Mouse (Mus musculus) hindbrain, embryonic 14.5 days (tissue): Measurements from ENCODE around the gene Sod2. TPM values are rescaled to one million over a fixed set of nuclear protein-coding genes. Genes with fewer than 3 reads are reported as not detected.
"Not testable (repeated sequence)": the region's sequence is repeated elsewhere in the genome, so short reads cannot be mapped to it uniquely, and the experiment has no call there.

Experiments used
- ATAC-seq: fragments of 200-750 bp; cut with Nextera tagmentation; 2 replicates; pipeline ENCODE4 v1.8.0; 2017; ENCODE audit warnings: moderate number of reproducible peaks, mild to moderate bottlenecking, moderate TSS enrichment, moderate library complexity; ENCODE audit not compliant: low FRiP score
- DNase-seq: peaks from one replicate; pipeline ENCODE4 v3.0.0-alpha.2; 2015; ENCODE audit warnings: low spot score
- H3K27ac ChIP-seq: fragments of 300-500 bp; sonication (generic); 2 replicates; pipeline ENCODE4 v1.5.1; 2014; ENCODE audit warnings: mild to moderate bottlenecking, moderate library complexity
- H3K27me3 ChIP-seq: fragments of 300-500 bp; sonication (generic); 2 replicates; pipeline ENCODE4 v1.6.1; 2014; ENCODE audit warnings: mild to moderate bottlenecking, low read length, mixed read lengths; ENCODE audit not compliant: control insufficient read depth, insufficient read depth
- H3K36me3 ChIP-seq: fragments of 300-500 bp; sonication (generic); replicated peaks from 2 replicates; pipeline ENCODE4 v1.6.1; 2014; ENCODE audit not compliant: control insufficient read depth, insufficient read depth
- H3K4me1 ChIP-seq: fragments of 300-500 bp; sonication (generic); replicated peaks from 2 replicates; pipeline ENCODE4 v1.6.1; 2014; ENCODE audit warnings: antibody characterized with exemption, low read length, mixed read lengths; ENCODE audit not compliant: control insufficient read depth, insufficient read depth
- H3K4me2 ChIP-seq: fragments of 300-500 bp; sonication (generic); replicated peaks from 2 replicates; pipeline ENCODE4 v1.6.1; 2014; ENCODE audit warnings: mild to moderate bottlenecking, moderate library complexity
- H3K4me3 ChIP-seq: fragments of 300-500 bp; sonication (generic); replicated peaks from 2 replicates; pipeline ENCODE4 v1.5.1; 2014; ENCODE audit warnings: mild to moderate bottlenecking, low read length
- H3K9ac ChIP-seq: fragments of 300-500 bp; sonication (generic); 2 replicates; pipeline ENCODE4 v1.6.1; 2014
- H3K9me3 ChIP-seq: fragments of 300-500 bp; sonication (generic); 2 replicates; pipeline ENCODE4 v1.6.1; 2016; ENCODE audit warnings: low read length; ENCODE audit not compliant: control insufficient read depth
- WGBS: fragments of 180-500 bp; shearing (Covaris S2); extraction: QIAGEN DNeasy Blood & Tissue Kit; methylation state at CpG from one replicate; pipeline ENCODE4 v1.1.7; 2014; 5-methylcytosine and 5-hydroxymethylcytosine counted together
- polyA plus RNA-seq: library from polyadenylated mRNA; unstranded; fragments of >200 nt; fragmentation: Nextera tagmentation; extraction: Ambion mirVana; gene quantifications from 2 replicates; pipeline ENCODE4 v1.2.1, GENCODE M21; 2014

Sod2 gene
- polyA plus RNA-seq, 1 experiment from 2014 or later = 172 TPM

GRCm38 (mm10) chr17:12990567-12991145, 16.0 kb upstream of the Sod2 start:
- peak overlapping the region; percentile 95 for H3K4me3 ChIP-seq
- ATAC-seq (no peak), DNase-seq (no peak)
- H3K4me1 ChIP-seq = peaks cover 10% of the 10 kb centered on the region
- peak overlapping the region; percentile 99 for H3K9ac ChIP-seq
- no peaks in the 10 kb centered on the region for H3K27me3 ChIP-seq
- H3K27ac ChIP-seq = 0 out of 2 replicates have a peak overlapping the region, but pooled peaks have one; percentile 99
- H3K4me2 ChIP-seq = peak overlapping the region; percentile 94
- H3K36me3 ChIP-seq = no peaks in the 10 kb centered on the region; the same call in 1 of the 2 replicates
- H3K9me3 ChIP-seq = no peaks in the 10 kb centered on the region
- 63% methylated on average over 8 of the region's 8 CpGs for WGBS

DNA sequence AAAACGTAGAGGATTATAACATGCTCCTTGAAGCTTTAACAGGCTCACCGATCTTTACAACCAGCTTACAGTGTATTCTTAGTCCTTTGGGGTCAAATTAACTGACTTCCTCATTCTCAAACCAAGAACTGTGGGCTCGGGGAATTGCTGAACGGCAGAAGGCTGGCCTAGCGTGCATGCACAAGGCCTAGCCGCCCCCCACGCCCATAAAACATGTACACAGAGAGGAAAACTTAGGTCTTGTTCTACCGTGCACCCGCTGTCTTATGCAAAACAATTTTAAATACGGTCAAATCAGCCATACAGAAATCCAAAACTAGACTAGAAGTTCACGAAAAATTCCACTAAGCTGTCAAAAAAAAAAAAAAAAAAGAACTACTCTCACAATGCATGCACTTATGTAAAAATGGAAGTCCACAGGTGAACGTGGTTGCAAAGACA, 15.4 kb upstream of the Sod2 start:
- Histone ChIP-seq H3K4me3 (peak overlapping the region; percentile 95), H3K4me2 (peak overlapping the region; percentile 94), H3K36me3 (no peaks in the 10 kb centered on the region), H3K9me3 (no peaks in the 10 kb centered on the region), H3K4me1 (peaks cover 10% of the 10 kb centered on the region), H3K27ac (peak overlapping the region; percentile 99), H3K27me3 (no peaks in the 10 kb centered on the region), H3K9ac (peak overlapping the region; percentile 99)
- 2% methylated on average over 12 of the region's 12 CpGs for WGBS
- ATAC-seq (no peak), DNase-seq (no peak)

- Histone ChIP-seq H3K4me3 (peak overlapping the region; percentile 95), H3K36me3 (no peaks in the 10 kb centered on the region), H3K4me1 (peaks cover 10% of the 10 kb centered on the region), H3K4me2 (peak overlapping the region; percentile 94), H3K27ac (peak overlapping the region; percentile 99), H3K27me3 (no peaks in the 10 kb centered on the region), H3K9me3 (no peaks in the 10 kb centered on the region), H3K9ac (peak overlapping the region; percentile 99)
- WGBS = under 1% methylated on average over 63 of the region's 84 CpGs
- ATAC-seq = peak; percentile 92
- DNase-seq = peak; percentile 75
These were observed 14.8 kb upstream of the Sod2 start for GRCm38 (mm10) chr17:12991635-12992358.

DNA sequence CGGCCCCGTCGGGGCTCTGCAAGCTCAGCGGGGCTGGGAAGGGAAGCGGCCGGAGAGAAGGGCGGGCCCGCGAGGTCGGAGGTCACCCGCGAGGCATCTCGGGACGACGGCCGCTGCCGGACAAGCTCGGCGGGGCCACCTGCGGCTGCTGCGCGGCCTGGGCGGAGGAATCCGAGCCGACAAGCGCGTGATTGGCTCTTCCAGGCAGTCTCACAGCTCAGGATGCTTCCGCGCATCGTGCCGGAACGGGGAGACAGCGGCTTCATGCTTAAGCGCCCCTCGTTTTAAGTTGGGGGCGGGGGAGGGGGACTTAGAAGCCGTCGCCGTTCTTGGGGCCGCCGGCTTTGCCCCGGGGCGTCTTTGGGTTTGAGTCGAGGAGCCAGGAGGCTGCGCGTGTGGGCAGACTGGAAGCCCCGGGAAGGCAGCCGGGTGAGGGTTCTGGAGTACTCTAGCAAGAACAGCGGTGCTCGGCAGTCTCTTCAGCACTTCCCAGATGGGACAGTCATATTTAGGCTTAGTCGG, 14.1 kb upstream of the Sod2 start:
- Histone ChIP-seq H3K4me2 (peak overlapping the region; percentile 94), H3K27me3 (no peaks in the 10 kb centered on the region), H3K9ac (peak overlapping the region; percentile 99), H3K4me1 (peaks cover 10% of the 10 kb centered on the region), H3K27ac (peak overlapping the region; percentile 99), H3K9me3 (no peaks in the 10 kb centered on the region), H3K36me3 (no peaks in the 10 kb centered on the region), H3K4me3 (peak overlapping the region; percentile 95)
- peak; percentile 94 for DNase-seq
- under 1% methylated on average over 47 of the region's 51 CpGs for WGBS
- ATAC-seq = peak; percentile 82

GRCm38 (mm10) chr17:12994069-12994468, 12.6 kb upstream of the Sod2 start, which contains the start of gene Wtap:
TSS of gene Wtap (minus strand) at chr17:12994169.
- 68% methylated on average over 1 of the region's 1 CpGs for WGBS
- Histone ChIP-seq H3K27ac (peak within 1 kb of the TSS; percentile 99), H3K4me2 (peak within 1 kb of the TSS; percentile 94)

DNA sequence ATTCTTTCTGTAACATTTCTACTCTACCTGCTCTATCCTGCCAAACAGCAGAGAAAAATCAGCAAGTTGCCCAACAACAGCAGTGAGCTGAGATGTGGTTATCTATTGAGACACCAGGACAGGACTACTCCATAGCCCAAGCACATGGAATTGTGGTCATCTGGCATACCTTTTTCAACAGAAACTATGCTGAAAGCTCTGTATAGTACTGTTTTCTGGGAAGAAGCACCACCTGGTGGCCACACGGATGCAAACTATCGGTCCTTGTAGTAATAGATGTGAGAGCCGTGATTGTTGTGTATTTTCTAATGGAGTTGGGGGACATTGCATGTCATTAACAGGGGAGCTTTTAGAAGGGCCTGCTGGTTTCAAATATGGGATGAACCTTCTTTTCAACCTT, 10.3 kb upstream of the Sod2 start:
- ATAC-seq = no peak
- WGBS = 19% methylated on average over 3 of the region's 3 CpGs

More at GRCm38 (mm10) chr17:12994069-12994468, 12.6 kb upstream of the Sod2 start, which contains the start of gene Wtap:
- H3K27me3 ChIP-seq = no peaks in the 10 kb centered on the region
- peak within 1 kb of the TSS; percentile 99 for H3K9ac ChIP-seq
- H3K4me3 ChIP-seq = peak within 1 kb of the TSS; percentile 95
- H3K36me3 ChIP-seq = no peaks in the 10 kb centered on the region
- no peak for ATAC-seq
- DNase-seq = no peak
- H3K9me3 ChIP-seq = no peaks in the 10 kb centered on the region
- H3K4me1 ChIP-seq = peaks cover 10% of the 10 kb centered on the region

GRCm38 (mm10) chr17:12997890-12998289, 8.8 kb upstream of the Sod2 start:
- DNase-seq (no peak), ATAC-seq (no peak)
- H3K27me3 ChIP-seq = no peaks in the 10 kb centered on the region
- 94% methylated on average over 5 of the region's 5 CpGs for WGBS
- H3K4me2 ChIP-seq = no peak overlapping the region
- H3K4me1 ChIP-seq = no peaks in the 10 kb centered on the region
- no peak overlapping the region for H3K27ac ChIP-seq
- H3K9ac ChIP-seq = no peak overlapping the region
- H3K4me3 ChIP-seq = no peak overlapping the region
- H3K9me3 ChIP-seq = no peaks in the 10 kb centered on the region
- no peaks in the 10 kb centered on the region for H3K36me3 ChIP-seq

More for the DNA sequence above, 10.3 kb upstream of the Sod2 start:
- Histone ChIP-seq H3K27ac (no peak overlapping the region), H3K36me3 (no peaks in the 10 kb centered on the region), H3K4me3 (no peak overlapping the region), H3K9me3 (no peaks in the 10 kb centered on the region), H3K4me1 (no peaks in the 10 kb centered on the region), H3K9ac (no peak overlapping the region), H3K27me3 (no peaks in the 10 kb centered on the region), H3K4me2 (no peak overlapping the region)
- DNase-seq = peak; percentile 66

DNA sequence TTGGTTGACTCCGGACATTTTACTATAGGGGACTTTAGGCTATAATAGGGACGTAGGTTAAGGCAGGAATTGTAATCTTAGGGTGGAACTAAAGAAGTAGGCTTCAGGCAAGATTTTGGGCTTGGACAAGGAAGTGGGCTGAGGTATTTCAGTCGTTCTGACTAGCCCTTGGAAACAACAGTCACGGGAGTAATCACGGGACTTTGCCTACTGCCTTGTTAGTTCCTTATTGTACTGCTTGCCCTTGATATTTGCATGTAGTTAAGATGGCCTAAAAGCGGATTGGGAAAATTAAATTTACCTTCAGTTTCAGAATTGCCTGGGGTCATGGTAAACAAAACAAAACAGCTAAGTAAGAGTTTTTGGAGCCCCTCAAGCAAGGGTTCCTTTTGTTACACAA, 7.6 kb upstream of the Sod2 start:
- H3K27ac ChIP-seq = no peak overlapping the region
- DNase-seq (no peak), ATAC-seq (no peak)
- no peak overlapping the region for H3K4me3 ChIP-seq
- no peak overlapping the region for H3K9ac ChIP-seq
- no peak overlapping the region for H3K4me2 ChIP-seq
- H3K9me3 ChIP-seq = no peaks in the 10 kb centered on the region
- no peaks in the 10 kb centered on the region for H3K27me3 ChIP-seq
- H3K36me3 ChIP-seq = no peaks in the 10 kb centered on the region
- 81% methylated on average over 6 of the region's 6 CpGs for WGBS
- no peaks in the 10 kb centered on the region for H3K4me1 ChIP-seq

- DNase-seq, H3K4me3 ChIP-seq, ATAC-seq, H3K27ac ChIP-seq, H3K4me1 ChIP-seq, H3K27me3 ChIP-seq, H3K36me3 ChIP-seq, H3K9ac ChIP-seq, H3K9me3 ChIP-seq, H3K4me2 ChIP-seq: not testable (repeated sequence)
- 95% methylated on average over 5 of the region's 5 CpGs for WGBS
These were observed 4.4 kb upstream of the Sod2 start for GRCm38 (mm10) chr17:13002243-13002642.
